Mouse (Mus musculus): ENCODE measurements around the gene Msh3.

DNA sequence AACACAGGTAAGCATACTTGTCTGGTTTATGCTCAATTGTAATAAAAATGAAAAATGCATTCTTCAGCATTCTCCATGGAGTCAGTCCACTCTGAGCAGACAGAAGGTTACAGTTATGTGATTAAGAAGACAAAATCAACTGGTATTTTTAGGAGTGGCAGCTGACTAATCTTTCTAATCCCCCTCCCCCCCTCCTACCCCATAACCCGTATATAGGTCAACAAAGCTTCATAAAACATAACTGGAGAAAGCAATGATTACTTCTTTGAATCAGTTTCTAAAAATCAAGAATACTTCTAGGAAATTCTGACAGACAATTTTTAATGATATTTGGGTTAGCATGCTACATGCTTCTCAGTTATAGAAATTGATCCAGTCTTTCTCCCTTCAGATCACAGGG lies 126.8 kb downstream of the Msh3 start:
- no peak for TF ChIP-seq EP300 (IDR thresholded peaks at IDR 0.05; ENCODE audit: insufficient read depth, low read depth, low read length)
- TF ChIP-seq POLR2A (IDR thresholded peaks at IDR 0.05; ENCODE audit: insufficient read depth, low read depth, low read length), result no peak
